Mouse (Mus musculus) liver, embryonic 11.5 days (tissue): ENCODE measurements around the gene Ifngr2. TPM values are rescaled to one million over a fixed set of nuclear protein-coding genes. Genes with fewer than 3 reads are reported as not detected.

Experiments
- ATAC-seq: fragments of 200-750 bp; cut with Nextera tagmentation; replicated peaks from 2 replicates; pipeline ENCODE4 v1.8.0; 2017; ENCODE audit warnings: moderate number of reproducible peaks, mild to moderate bottlenecking, moderate TSS enrichment, moderate library complexity; ENCODE audit not compliant: low FRiP score
- DNase-seq: peaks from one replicate; pipeline ENCODE4 v3.0.0-alpha.2; 2017; ENCODE audit warnings: low spot score
- H3K27ac ChIP-seq: fragments of 300-500 bp; sonication (generic); 2 replicates; pipeline ENCODE4 v1.5.1; 2014; ENCODE audit warnings: mild to moderate bottlenecking, low read depth, low read length, control low read depth
- H3K27me3 ChIP-seq: fragments of 300-500 bp; sonication (generic); replicated peaks from 2 replicates; pipeline ENCODE4 v1.6.1; 2014; ENCODE audit warnings: low read length, mixed read lengths; ENCODE audit not compliant: control insufficient read depth, insufficient read depth
- H3K36me3 ChIP-seq: fragments of 300-500 bp; sonication (generic); 2 replicates; pipeline ENCODE4 v1.6.1; 2014; ENCODE audit warnings: mild to moderate bottlenecking, low read length, moderate library complexity, mixed read lengths; ENCODE audit not compliant: control insufficient read depth, insufficient read depth
- H3K4me1 ChIP-seq: fragments of 300-500 bp; sonication (generic); replicated peaks from 2 replicates; pipeline ENCODE4 v1.6.1; 2014; ENCODE audit warnings: low read length, mixed read lengths; ENCODE audit not compliant: control insufficient read depth, insufficient read depth
- H3K4me2 ChIP-seq: fragments of 300-500 bp; sonication (generic); 2 replicates; pipeline ENCODE4 v1.6.1; 2014; ENCODE audit warnings: mild to moderate bottlenecking, control low read depth, moderate library complexity
- H3K4me3 ChIP-seq: fragments of 300-500 bp; sonication (generic); 2 replicates; pipeline ENCODE4 v1.5.1; 2014; ENCODE audit warnings: low read depth, low read length, control low read depth
- H3K9ac ChIP-seq: fragments of 300-500 bp; sonication (generic); 2 replicates; pipeline ENCODE4 v1.6.1; 2014; ENCODE audit warnings: low read depth, low read length, control low read depth
- H3K9me3 ChIP-seq: fragments of 300-500 bp; sonication (generic); 2 replicates; pipeline ENCODE4 v1.6.1; 2016; ENCODE audit warnings: low read length, inconsistent platforms, mixed read lengths; ENCODE audit not compliant: control insufficient read depth
- WGBS: fragments of 180-500 bp; shearing (Covaris S2); extraction: QIAGEN DNeasy Blood & Tissue Kit; methylation state at CpG from one replicate; pipeline ENCODE4 v1.1.7; 2014; 5-methylcytosine and 5-hydroxymethylcytosine counted together
- polyA plus RNA-seq: library from polyadenylated mRNA; unstranded; fragments of >200 nt; fragmentation: Nextera tagmentation; extraction: Ambion mirVana; gene quantifications from 2 replicates; pipeline ENCODE4 v1.2.1, GENCODE M21; 2014

Gene Ifngr2
- polyA plus RNA-seq, 1 experiment from 2014 or later, result 28.7 TPM

DNA sequence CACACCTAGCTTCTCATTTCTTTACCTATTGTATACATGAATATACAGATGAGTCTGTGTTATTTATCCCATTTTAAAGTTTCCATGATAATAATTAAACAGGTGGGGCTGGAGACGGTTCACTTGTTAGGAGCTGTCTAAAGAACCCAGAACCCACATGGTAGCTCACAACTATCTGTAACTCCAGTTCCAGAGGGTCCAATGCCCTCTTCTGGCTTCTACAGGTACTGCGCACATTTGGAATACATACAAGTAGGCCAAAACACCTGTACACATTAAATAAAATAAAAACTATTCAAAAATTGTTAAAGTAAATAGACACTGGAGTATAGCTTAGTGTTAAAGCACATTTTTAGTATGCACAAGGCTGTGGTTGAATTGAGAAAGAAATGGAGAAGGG lies 35.4 kb downstream of the Ifngr2 start:
- no peaks in the 10 kb centered on the region for H3K4me1 ChIP-seq
- ATAC-seq (0 out of 2 replicates have a peak, but pooled peaks have one; percentile 41), DNase-seq (no peak)
- H3K4me2 ChIP-seq, result no peak overlapping the region
- H3K4me3 ChIP-seq, result no peak overlapping the region
- H3K9me3 ChIP-seq, result no peaks in the 10 kb centered on the region
- H3K9ac ChIP-seq, result no peak overlapping the region
- no peaks in the 10 kb centered on the region for H3K36me3 ChIP-seq
- no peaks in the 10 kb centered on the region for H3K27me3 ChIP-seq
- no peak overlapping the region for H3K27ac ChIP-seq
- 55% methylated on average over 2 of the region's 2 CpGs for WGBS

DNA sequence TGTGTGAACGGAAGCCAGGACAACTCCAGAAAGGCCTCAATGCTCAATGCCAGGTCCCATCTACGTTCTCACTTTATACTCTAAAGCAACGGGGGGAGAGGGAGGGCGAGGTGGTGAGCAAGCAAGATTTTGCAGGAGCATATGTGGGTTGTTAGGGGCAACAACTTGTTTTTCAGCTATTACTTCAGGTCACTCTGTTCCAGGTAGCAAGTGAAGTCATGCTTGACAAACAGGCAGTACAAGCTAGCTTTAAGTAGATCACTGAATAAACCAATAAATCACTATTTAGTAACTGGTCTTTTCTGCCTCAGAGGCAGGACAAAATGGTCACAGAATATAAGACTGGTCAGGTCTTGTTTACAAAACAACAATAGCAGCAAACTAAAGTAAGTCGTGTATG lies 38.7 kb downstream of the Ifngr2 start:
- Histone ChIP-seq H3K9me3 (no peaks in the 10 kb centered on the region), H3K9ac (no peak overlapping the region), H3K4me3 (no peak overlapping the region), H3K27me3 (no peaks in the 10 kb centered on the region), H3K36me3 (no peaks in the 10 kb centered on the region), H3K4me2 (no peak overlapping the region), H3K4me1 (no peaks in the 10 kb centered on the region), H3K27ac (no peak overlapping the region)
- no peak for DNase-seq
- no peak for ATAC-seq
- WGBS, result 84% methylated on average over 5 of the region's 5 CpGs

DNA sequence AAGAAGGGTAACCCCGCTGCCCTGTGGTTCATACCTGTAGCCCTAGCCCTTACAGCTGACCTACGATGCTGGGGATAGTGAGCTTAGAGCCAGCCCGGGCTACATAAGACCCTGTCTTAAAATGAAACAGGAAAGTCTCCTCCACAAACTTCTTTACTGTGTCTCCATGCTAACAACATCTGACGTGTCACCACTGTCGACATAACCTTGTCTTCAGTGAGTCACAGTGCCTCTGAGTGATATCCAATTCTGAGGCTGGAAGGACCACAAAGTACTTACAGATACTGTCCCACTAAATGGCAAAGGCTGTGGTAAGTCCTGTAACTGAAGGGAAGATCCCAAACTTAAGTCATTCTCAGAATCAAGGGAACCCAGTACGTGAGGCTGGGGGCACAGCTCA lies 39.4 kb downstream of the Ifngr2 start:
- no peaks in the 10 kb centered on the region for H3K4me1 ChIP-seq
- no peak overlapping the region for H3K4me2 ChIP-seq
- no peaks in the 10 kb centered on the region for H3K27me3 ChIP-seq
- no peak for ATAC-seq
- DNase-seq, result no peak
- WGBS, result 83% methylated on average over 6 of the region's 6 CpGs
- no peak overlapping the region for H3K4me3 ChIP-seq
- H3K27ac ChIP-seq, result no peak overlapping the region
- no peaks in the 10 kb centered on the region for H3K36me3 ChIP-seq
- no peak overlapping the region for H3K9ac ChIP-seq
- no peaks in the 10 kb centered on the region for H3K9me3 ChIP-seq

DNA sequence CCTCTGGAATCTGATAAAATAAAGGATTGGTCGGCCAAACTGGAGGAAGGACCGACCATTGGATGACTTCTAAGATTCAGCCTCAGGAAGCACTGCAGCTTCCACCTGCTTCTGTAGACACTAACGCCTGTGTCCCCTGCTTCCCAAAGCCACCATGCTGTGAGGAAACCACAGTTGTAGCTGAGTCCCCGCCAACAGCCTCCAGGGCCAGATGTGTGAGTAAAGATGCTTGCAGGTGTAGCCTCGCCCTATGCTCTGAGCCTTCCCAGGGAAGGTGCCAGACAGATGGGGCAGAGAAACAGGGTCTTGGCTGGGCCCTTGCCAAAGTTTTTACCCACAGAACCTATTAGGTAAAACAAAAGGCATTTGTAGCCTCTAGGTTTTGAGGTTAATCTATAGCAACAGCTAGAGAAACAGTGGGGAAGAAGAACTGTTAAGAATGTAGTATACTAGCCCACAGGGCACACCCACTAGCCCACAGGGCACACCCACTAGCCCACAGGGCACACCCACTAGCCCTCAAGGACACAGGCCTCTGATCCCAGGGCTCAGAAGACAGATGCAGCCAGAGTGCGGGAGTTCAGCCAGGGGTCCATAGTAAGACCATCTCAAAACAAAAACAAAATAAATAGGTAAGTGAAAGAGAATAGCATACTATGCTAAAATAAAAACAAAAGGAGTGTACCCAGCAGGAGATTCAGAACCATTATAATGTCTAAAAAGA lies 41.0 kb downstream of the Ifngr2 start:
- H3K4me2 ChIP-seq, result no peak overlapping the region
- WGBS, result 54% methylated on average over 6 of the region's 6 CpGs
- H3K36me3 ChIP-seq, result no peaks in the 10 kb centered on the region
- H3K27me3 ChIP-seq, result no peaks in the 10 kb centered on the region
- ATAC-seq (no peak), DNase-seq (no peak)
- H3K9ac ChIP-seq, result no peak overlapping the region
- H3K4me3 ChIP-seq, result no peak overlapping the region
- 0 out of 2 replicates have a peak, but pooled peaks cover 5% of the 10 kb centered on the region for H3K4me1 ChIP-seq
- no peaks in the 10 kb centered on the region for H3K9me3 ChIP-seq
- H3K27ac ChIP-seq, result no peak overlapping the region

DNA sequence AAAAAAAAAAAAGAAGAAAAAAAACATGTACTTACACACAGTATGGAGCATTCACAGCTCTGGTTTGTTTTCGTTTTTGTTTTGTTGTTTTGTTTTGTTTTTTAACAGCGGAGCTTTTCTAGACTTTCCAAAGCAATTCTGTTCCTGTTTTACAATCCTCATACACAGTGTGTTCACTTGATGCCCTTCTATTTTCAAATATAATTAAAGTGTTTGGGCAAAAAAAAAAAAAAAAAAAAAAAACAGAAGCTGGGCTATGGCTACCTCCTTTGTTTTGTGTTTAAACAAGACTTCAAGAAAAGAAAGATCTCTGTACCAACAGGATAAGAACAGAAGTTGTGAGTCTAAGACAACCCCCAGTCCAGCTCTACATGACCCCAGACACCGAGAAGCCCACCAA lies 41.8 kb downstream of the Ifngr2 start:
- H3K4me1 ChIP-seq, result 0 out of 2 replicates have a peak, but pooled peaks cover 5% of the 10 kb centered on the region
- no peaks in the 10 kb centered on the region for H3K9me3 ChIP-seq
- no peak overlapping the region for H3K9ac ChIP-seq
- no peaks in the 10 kb centered on the region for H3K36me3 ChIP-seq
- DNase-seq (no peak), ATAC-seq (no peak)
- no peak overlapping the region for H3K4me2 ChIP-seq
- no peak overlapping the region for H3K4me3 ChIP-seq
- no peak overlapping the region for H3K27ac ChIP-seq
- WGBS, result 78% methylated on average over 3 of the region's 3 CpGs
- no peaks in the 10 kb centered on the region for H3K27me3 ChIP-seq

DNA sequence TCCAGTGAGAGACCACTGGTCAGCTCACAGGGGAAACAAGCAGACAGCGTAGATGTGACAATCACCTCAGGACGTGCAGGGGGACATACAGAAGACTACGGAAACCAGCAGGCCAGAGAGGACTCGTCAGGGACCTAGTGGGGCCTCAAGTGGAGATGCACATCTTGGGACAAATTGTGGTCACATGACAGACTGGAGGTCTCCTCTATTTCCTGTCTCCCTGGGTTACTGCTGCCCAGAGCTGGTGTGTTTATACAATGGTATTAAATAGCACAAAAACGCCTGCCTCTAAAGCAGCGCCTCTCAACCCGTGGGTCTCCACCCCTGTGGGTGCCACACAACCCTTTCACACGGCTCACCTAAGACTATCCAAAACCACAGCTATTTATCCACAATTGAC lies 45.3 kb downstream of the Ifngr2 start:
- 55% methylated on average over 8 of the region's 8 CpGs for WGBS
- Histone ChIP-seq H3K27me3 (0 out of 2 replicates have a peak, but pooled peaks cover 3% of the 10 kb centered on the region), H3K4me2 (no peak overlapping the region), H3K36me3 (no peaks in the 10 kb centered on the region), H3K4me1 (peaks cover 10% of the 10 kb centered on the region), H3K4me3 (no peak overlapping the region), H3K9ac (no peak overlapping the region), H3K27ac (no peak overlapping the region), H3K9me3 (no peaks in the 10 kb centered on the region)
- ATAC-seq (no peak), DNase-seq (no peak)

DNA sequence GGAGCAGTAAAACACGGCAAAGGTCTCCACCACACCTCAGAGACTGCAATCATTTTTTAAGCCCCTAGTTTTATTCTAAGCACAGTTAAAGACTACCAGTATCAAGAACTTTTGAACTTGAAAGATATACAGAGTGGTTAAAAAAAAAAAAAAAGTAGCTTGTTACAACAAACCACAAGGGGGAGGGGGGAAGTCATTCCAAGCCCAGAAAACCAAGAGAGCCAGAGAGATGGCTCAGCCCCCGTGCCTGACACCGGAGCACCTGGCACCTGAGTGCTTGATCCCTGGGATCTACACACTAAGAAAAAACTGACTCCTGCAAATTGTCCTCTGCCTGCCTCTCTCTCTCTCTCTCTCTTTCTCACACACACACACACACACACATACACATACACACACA lies 46.4 kb downstream of the Ifngr2 start:
- no peak overlapping the region for H3K4me2 ChIP-seq
- peaks cover 4% of the 10 kb centered on the region for H3K27me3 ChIP-seq
- WGBS, result 64% methylated on average over 3 of the region's 3 CpGs
- no peaks in the 10 kb centered on the region for H3K9me3 ChIP-seq
- H3K27ac ChIP-seq, result no peak overlapping the region
- peaks cover 14% of the 10 kb centered on the region for H3K4me1 ChIP-seq
- no peaks in the 10 kb centered on the region for H3K36me3 ChIP-seq
- no peak overlapping the region for H3K4me3 ChIP-seq
- ATAC-seq (no peak), DNase-seq (no peak)
- H3K9ac ChIP-seq, result no peak overlapping the region

DNA sequence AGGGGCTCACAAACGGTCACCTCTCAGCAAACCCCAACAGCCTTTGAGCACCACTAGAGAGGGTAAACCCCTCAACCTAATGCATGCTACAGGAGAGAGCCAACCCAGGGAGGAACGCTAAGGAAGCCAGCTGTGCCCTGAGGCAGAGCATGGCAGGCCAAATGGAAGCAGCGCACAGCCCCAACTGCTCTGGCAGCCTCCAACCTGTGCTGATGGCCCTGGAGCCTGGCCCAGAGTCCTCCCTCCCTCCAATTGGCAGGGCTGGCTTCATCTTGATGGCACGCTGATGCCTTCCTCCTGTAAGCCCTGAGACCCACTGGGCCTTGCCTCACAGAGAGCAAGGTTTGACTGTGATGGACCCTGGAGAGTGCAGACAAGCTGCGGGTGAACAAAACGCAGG lies 48.2 kb downstream of the Ifngr2 start:
- H3K9ac ChIP-seq, result no peak overlapping the region
- H3K4me3 ChIP-seq, result no peak overlapping the region
- no peak overlapping the region for H3K4me2 ChIP-seq
- H3K36me3 ChIP-seq, result no peaks in the 10 kb centered on the region
- peaks cover 14% of the 10 kb centered on the region for H3K4me1 ChIP-seq
- WGBS, result 87% methylated on average over 6 of the region's 6 CpGs
- ATAC-seq, result no peak
- H3K9me3 ChIP-seq, result no peaks in the 10 kb centered on the region
- DNase-seq, result no peak
- H3K27me3 ChIP-seq, result peaks cover 9% of the 10 kb centered on the region
- no peak overlapping the region for H3K27ac ChIP-seq

DNA sequence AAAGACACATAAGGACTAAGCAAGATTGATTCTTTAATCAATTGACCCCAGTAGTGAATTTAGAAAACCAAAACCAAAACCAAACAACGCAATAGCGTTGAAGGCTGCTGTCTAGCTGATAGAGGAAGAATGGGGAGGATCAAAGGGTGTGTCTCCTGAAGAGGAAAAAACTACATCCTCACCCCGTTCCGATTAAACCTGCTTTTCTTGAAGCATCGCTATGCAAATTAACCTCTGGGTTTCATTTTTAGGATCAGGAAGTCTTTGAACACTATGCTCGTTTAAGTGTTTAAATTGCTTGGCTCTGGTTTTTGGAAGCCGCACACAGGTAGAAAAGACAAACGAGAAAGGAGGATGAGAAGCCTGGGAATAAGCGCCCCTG lies 49.5 kb downstream of the Ifngr2 start:
- ATAC-seq (no peak), DNase-seq (no peak)
- 12% methylated on average over 9 of the region's 9 CpGs for WGBS
- Histone ChIP-seq H3K4me1 (peaks cover 16% of the 10 kb centered on the region), H3K27me3 (peaks cover 13% of the 10 kb centered on the region), H3K36me3 (no peaks in the 10 kb centered on the region), H3K9ac (no peak overlapping the region), H3K4me2 (peak overlapping the region; percentile 99), H3K9me3 (no peaks in the 10 kb centered on the region), H3K4me3 (peak overlapping the region; percentile 77), H3K27ac (no peak overlapping the region)
